Mouse (Mus musculus): ENCODE data around the gene B3gnt4.
"Not testable (repeated sequence)": the region's sequence is repeated elsewhere in the genome, so short reads cannot be mapped to it uniquely, and the experiment has no call there.

- TF ChIP-seq CTCF, EP300 (IDR thresholded peaks at IDR 0.05; ENCODE audit: low read depth): not testable (repeated sequence)
These were observed 1.2 kb downstream of the B3gnt4 start for GRCm38 (mm10) chr5:123511426-123511825.
